Mouse (Mus musculus) liver, embryonic 12.5 days (tissue): ENCODE data around the gene Ttc36. TPM values are rescaled to one million over a fixed set of nuclear protein-coding genes. Genes with fewer than 3 reads are reported as not detected.

Experiments used
- ATAC-seq: fragments of 200-750 bp; cut with Nextera tagmentation; 2 replicates; pipeline ENCODE4 v1.8.0; 2017; ENCODE audit warnings: moderate number of reproducible peaks, mild to moderate bottlenecking, moderate library complexity
- H3K27ac ChIP-seq: fragments of 300-500 bp; sonication (generic); 2 replicates; pipeline ENCODE4 v1.5.1; 2016; ENCODE audit warnings: mild to moderate bottlenecking
- H3K27me3 ChIP-seq: fragments of 300-500 bp; sonication (generic); replicated peaks from 2 replicates; pipeline ENCODE4 v1.6.1; 2016; ENCODE audit warnings: mild to moderate bottlenecking, moderate library complexity
- H3K36me3 ChIP-seq: fragments of 300-500 bp; sonication (generic); 2 replicates; pipeline ENCODE4 v1.6.1; 2016; ENCODE audit warnings: mild to moderate bottlenecking, moderate library complexity
- H3K4me1 ChIP-seq: fragments of 300-500 bp; sonication (generic); 2 replicates; pipeline ENCODE4 v1.6.1; 2016
- H3K4me2 ChIP-seq: fragments of 300-500 bp; sonication (generic); 2 replicates; pipeline ENCODE4 v1.6.1; 2016; ENCODE audit warnings: mild to moderate bottlenecking, moderate library complexity
- H3K4me3 ChIP-seq: fragments of 300-500 bp; sonication (generic); 2 replicates; pipeline ENCODE4 v1.5.1; 2016; ENCODE audit warnings: mild to moderate bottlenecking, moderate library complexity
- H3K9ac ChIP-seq: fragments of 300-500 bp; sonication (generic); 2 replicates; pipeline ENCODE4 v1.6.1; 2016; ENCODE audit warnings: mild to moderate bottlenecking, moderate library complexity
- H3K9me3 ChIP-seq: fragments of 300-500 bp; sonication (generic); replicated peaks from 2 replicates; pipeline ENCODE4 v1.6.1; 2016; ENCODE audit warnings: mild to moderate bottlenecking, moderate library complexity
- WGBS: fragments of 180-500 bp; shearing (Covaris S2); methylation state at CpG from one replicate; pipeline ENCODE4 v1.1.7; 2016; ENCODE audit not compliant: insufficient replicate concordance; 5-methylcytosine and 5-hydroxymethylcytosine counted together
- polyA plus RNA-seq: library from polyadenylated mRNA; unstranded; fragments of >200 nt; fragmentation: Nextera tagmentation; extraction: Ambion mirVana; gene quantifications from 2 replicates; pipeline ENCODE4 v1.2.1, GENCODE M21; 2016

Ttc36 gene
- polyA plus RNA-seq, 1 experiment from 2014 or later = 11.6 TPM

DNA sequence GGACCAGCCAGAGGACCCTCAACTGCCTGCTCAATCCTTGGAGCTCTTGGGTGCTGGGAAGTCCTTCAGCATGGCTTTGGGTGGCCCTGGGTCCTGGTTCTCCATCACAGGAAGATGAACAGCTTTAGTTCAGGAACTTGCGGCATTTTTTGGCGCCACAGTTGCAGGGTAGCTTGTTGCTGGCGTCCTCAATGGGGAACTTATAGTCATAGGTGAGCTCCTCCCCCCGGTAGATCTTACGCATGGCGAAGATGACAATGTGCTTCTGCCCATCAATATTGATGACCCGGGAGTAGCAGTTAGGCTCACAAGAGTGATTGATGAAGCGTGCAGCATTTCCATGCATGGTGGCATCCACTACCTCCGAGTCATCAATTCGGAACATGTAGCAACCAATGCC lies 4.9 kb upstream of the Ttc36 start:
- H3K4me2 ChIP-seq = no peak overlapping the region
- H3K9me3 ChIP-seq = no peaks in the 10 kb centered on the region
- peaks cover 80% of the 10 kb centered on the region for H3K36me3 ChIP-seq
- H3K27ac ChIP-seq = no peak overlapping the region
- WGBS = 91% methylated on average over 10 of the region's 10 CpGs
- H3K9ac ChIP-seq = no peak overlapping the region
- H3K4me3 ChIP-seq = no peak overlapping the region
- H3K27me3 ChIP-seq = no peaks in the 10 kb centered on the region
- no peak for ATAC-seq
- no peaks in the 10 kb centered on the region for H3K4me1 ChIP-seq

DNA sequence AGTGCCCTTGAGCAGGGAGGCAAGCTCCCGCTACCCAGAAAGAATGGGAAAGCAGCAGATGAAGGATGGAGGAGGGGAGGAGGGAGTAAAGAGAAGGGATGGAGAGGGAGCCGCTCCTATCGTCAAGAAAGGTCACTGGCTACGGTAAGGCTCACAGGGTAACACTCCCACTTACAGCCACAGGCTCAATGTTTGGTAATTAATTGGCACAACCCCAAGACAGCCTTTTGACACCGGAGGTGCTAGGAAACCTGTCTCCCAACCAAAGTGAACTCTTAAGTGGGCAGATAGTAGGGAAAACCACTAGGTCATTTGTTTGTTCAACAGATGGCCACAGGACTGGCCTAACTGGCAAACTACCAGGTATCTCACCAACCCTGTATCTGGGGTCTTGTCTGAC lies 4.3 kb upstream of the Ttc36 start:
- Histone ChIP-seq H3K4me3 (no peak overlapping the region), H3K9ac (no peak overlapping the region), H3K4me2 (no peak overlapping the region), H3K36me3 (peaks cover 74% of the 10 kb centered on the region), H3K4me1 (no peaks in the 10 kb centered on the region), H3K9me3 (no peaks in the 10 kb centered on the region), H3K27me3 (peaks cover 2% of the 10 kb centered on the region; the same call in 1 of the 2 replicates), H3K27ac (no peak overlapping the region)
- ATAC-seq = no peak
- 76% methylated on average over 5 of the region's 5 CpGs for WGBS

DNA sequence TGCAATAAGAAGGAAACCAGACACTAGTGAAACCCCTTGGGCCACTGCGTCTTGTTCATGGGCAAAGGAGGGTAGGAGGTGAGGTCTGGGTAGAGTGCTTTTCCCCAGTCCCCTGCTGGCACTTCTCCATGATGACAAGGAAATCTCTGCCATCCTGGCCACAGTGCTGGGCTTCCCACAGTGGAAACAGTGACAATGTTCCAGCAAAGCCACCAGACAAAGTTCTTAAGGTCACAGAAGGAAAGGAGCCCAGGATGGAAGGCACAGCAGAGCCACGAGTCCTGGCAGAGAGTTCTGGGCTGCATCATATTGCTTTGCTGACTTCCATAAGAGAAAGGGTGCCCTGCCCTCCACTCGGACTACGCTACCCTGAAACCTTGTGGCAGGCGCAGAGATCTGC lies 2.7 kb upstream of the Ttc36 start:
- WGBS = 84% methylated on average over 5 of the region's 5 CpGs
- peaks cover 4% of the 10 kb centered on the region for H3K4me1 ChIP-seq
- H3K27ac ChIP-seq = no peak overlapping the region
- no peak overlapping the region for H3K4me3 ChIP-seq
- peaks cover 58% of the 10 kb centered on the region for H3K36me3 ChIP-seq
- H3K9ac ChIP-seq = no peak overlapping the region
- no peak overlapping the region for H3K4me2 ChIP-seq
- no peaks in the 10 kb centered on the region for H3K9me3 ChIP-seq
- peaks cover 18% of the 10 kb centered on the region for H3K27me3 ChIP-seq
- ATAC-seq = no peak

DNA sequence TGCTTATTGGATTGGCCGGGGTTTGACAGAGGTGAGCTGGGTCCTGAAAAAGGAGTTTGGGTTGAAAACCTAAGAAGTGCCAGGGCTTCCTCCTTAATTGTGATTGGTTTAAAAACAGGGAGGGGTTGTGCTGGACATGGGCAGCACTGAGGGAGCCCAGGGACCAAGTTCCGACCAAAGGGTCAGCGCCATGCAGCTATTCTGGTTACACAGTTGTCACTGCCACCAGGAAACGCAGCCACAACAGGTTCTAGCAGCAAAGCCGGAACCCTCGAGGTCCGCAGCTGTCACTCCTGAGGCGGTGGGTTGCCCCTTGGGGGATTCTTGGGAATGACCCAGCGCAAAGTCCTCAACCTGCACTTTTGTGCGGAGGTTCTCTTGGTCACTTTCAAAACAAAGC lies 1.8 kb upstream of the Ttc36 start:
- Histone ChIP-seq H3K4me2 (no peak overlapping the region), H3K9me3 (no peaks in the 10 kb centered on the region), H3K4me3 (no peak overlapping the region), H3K27ac (no peak overlapping the region), H3K27me3 (peaks cover 26% of the 10 kb centered on the region), H3K36me3 (peaks cover 50% of the 10 kb centered on the region), H3K9ac (no peak overlapping the region), H3K4me1 (peaks cover 7% of the 10 kb centered on the region)
- 87% methylated on average over 10 of the region's 10 CpGs for WGBS
- ATAC-seq = no peak

DNA sequence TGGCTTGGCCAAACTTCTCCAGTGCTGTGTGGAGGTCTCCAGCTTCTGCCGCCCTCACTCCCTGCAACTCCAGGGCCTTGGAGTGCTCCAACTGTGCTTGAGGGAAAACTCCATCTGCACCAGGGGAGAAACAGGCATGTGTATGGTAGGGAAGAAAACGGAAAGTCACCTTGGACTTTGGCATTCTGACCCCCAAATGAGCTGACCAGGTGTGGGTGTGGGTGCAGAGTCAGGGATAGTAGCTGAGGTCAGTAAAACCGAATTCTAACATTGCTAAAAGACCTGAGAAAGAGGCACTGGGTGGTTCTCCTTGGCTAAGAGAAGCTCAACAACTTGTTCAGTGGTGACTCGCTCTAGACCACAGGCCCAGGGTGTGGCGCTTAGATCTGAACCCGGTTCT lies 1.2 kb downstream of the Ttc36 start:
- H3K4me2 ChIP-seq = no peak overlapping the region
- no peaks in the 10 kb centered on the region for H3K9me3 ChIP-seq
- peaks cover 20% of the 10 kb centered on the region for H3K36me3 ChIP-seq
- H3K9ac ChIP-seq = no peak overlapping the region
- WGBS = 61% methylated on average over 6 of the region's 6 CpGs
- ATAC-seq = no peak
- peaks cover 56% of the 10 kb centered on the region for H3K27me3 ChIP-seq
- peaks cover 22% of the 10 kb centered on the region for H3K4me1 ChIP-seq
- no peak overlapping the region for H3K27ac ChIP-seq
- no peak overlapping the region for H3K4me3 ChIP-seq

DNA sequence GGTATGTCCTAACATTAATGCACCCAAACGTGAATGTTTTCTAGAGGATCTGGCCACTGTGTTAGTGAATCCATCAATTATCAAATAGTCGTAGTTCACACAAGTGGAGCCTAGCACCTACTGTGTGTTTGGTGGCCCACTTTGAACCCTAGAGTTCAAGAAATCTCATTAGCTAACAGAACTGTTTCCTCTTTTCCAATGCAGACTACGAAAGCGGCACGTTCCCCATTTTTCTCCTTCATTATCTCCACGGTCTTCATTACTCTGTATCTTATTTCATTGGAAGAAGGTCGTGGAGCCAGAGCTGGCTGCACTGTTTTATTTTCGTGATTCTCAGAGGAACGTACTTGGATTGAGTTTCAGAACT lies 2.9 kb downstream of the Ttc36 start:
- WGBS = 33% methylated on average over 9 of the region's 9 CpGs

DNA sequence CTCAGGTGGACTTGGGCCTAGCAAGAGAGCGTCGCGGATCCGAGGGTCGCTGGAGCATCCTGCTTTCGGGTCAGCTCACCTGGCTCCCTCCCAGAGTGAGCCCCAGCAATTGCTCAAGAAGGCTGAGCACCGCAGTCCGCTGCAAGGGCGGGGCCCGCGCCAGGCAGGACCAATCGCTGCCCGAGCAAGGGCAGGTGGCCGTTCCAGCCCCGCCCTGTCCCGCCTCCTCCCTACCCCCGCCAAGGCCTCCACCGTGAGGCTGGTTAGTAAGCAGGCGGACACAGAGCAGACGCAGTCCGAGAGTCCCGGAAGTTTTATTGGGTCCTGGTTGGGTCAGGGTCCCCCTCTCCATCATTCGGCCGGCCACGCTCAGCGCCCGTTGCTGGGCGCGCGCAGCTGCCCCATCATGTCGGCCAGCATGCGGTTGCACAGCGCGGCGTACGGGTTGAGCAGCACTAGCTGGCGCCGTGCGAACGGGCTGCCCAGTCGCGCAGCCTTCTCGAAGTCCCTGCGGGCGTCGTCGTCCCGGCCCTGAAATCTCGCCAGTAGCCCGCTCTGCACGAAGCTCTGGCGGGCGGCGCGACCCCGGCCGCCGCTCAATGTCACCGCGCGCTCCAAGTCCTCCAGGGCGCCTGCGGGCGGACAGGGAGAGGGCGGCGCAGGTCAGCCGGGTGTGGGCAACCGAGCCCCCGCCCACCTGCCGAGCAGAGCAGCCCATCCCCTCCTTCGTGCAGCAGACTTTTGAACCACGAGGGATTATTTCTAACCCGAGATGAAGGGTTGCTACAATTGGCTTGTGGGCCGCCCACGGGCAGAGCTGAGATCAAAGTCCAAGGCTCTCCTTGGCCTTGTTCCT lies 3.5 kb downstream of the Ttc36 start, which contains the start of gene Tmem25:
Gene Tmem25 (minus strand): TSS at position 206 of the 856 bp plus-strand sequence.
- no peaks in the 10 kb centered on the region for H3K36me3 ChIP-seq
- peak within 1 kb of the TSS; percentile 89 for H3K4me2 ChIP-seq
- ATAC-seq = peak; percentile 93
- H3K27ac ChIP-seq = peak within 1 kb of the TSS; percentile 50
- H3K4me1 ChIP-seq = peaks cover 22% of the 10 kb centered on the region
- under 1% methylated on average over 75 of the region's 75 CpGs for WGBS
- H3K9ac ChIP-seq = peak within 1 kb of the TSS; percentile 66
- no peaks in the 10 kb centered on the region for H3K9me3 ChIP-seq
- peak within 1 kb of the TSS; percentile 59 for H3K4me3 ChIP-seq
- H3K27me3 ChIP-seq = peaks cover 66% of the 10 kb centered on the region

More for the DNA sequence above, 2.9 kb downstream of the Ttc36 start:
- peak overlapping the region; percentile 89 for H3K4me2 ChIP-seq
- H3K9ac ChIP-seq = no peak overlapping the region
- no peak for ATAC-seq
- peaks cover 4% of the 10 kb centered on the region for H3K36me3 ChIP-seq
- peaks cover 22% of the 10 kb centered on the region for H3K4me1 ChIP-seq
- H3K9me3 ChIP-seq = no peaks in the 10 kb centered on the region
- peak overlapping the region; percentile 59 for H3K4me3 ChIP-seq
- peak overlapping the region; percentile 21; the same call in 1 of the 2 replicates for H3K27ac ChIP-seq
- H3K27me3 ChIP-seq = peaks cover 66% of the 10 kb centered on the region

DNA sequence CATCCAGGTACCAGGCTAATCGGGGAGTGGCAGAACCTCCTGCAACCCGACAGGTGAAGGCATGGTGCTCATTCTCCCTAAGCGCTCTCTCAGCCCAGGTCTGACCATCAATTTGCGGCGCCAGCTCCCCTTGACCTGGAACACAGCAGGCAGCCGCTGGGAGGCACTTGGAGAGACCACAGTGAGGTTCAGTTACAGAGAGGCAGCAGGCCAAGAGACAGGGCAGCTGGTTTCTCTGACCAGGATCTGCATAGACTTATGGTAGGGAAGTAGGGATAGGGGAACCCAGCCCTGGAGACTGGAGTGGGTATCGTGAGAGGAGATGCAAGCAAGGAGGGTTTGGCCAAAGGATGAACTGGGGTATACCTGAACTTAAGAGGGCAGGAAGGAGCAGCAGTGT lies 4.6 kb downstream of the Ttc36 start:
- no peak overlapping the region for H3K4me3 ChIP-seq
- H3K9ac ChIP-seq = no peak overlapping the region
- ATAC-seq = no peak
- H3K4me2 ChIP-seq = peak overlapping the region; percentile 89; the same call in 1 of the 2 replicates
- peaks cover 66% of the 10 kb centered on the region for H3K27me3 ChIP-seq
- no peaks in the 10 kb centered on the region for H3K9me3 ChIP-seq
- H3K36me3 ChIP-seq = no peaks in the 10 kb centered on the region
- peaks cover 22% of the 10 kb centered on the region for H3K4me1 ChIP-seq
- WGBS = 39% methylated on average over 7 of the region's 7 CpGs
- no peak overlapping the region for H3K27ac ChIP-seq

DNA sequence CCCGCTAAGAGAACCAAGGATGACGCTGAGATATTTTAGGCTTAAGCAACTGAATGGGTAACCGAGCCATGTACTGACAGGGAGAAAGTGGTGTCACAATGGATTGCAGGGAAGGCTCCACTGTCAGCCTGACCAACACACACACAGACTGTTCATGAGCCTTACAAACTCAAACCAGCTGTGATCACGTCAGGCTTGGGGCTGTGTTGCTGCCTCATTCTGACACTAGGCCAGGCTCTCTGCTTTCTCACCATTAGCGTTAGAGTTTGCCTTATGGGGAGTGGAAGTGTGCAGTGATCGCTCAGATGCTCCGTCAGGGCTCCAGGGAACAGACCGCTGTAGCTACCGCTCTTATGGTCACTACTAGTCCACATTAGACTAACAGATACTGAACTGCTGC lies 10.0 kb downstream of the Ttc36 start:
- Histone ChIP-seq H3K36me3 (peaks cover 38% of the 10 kb centered on the region; the same call in 1 of the 2 replicates), H3K9me3 (no peaks in the 10 kb centered on the region)
- WGBS = 72% methylated on average over 9 of the region's 9 CpGs

DNA sequence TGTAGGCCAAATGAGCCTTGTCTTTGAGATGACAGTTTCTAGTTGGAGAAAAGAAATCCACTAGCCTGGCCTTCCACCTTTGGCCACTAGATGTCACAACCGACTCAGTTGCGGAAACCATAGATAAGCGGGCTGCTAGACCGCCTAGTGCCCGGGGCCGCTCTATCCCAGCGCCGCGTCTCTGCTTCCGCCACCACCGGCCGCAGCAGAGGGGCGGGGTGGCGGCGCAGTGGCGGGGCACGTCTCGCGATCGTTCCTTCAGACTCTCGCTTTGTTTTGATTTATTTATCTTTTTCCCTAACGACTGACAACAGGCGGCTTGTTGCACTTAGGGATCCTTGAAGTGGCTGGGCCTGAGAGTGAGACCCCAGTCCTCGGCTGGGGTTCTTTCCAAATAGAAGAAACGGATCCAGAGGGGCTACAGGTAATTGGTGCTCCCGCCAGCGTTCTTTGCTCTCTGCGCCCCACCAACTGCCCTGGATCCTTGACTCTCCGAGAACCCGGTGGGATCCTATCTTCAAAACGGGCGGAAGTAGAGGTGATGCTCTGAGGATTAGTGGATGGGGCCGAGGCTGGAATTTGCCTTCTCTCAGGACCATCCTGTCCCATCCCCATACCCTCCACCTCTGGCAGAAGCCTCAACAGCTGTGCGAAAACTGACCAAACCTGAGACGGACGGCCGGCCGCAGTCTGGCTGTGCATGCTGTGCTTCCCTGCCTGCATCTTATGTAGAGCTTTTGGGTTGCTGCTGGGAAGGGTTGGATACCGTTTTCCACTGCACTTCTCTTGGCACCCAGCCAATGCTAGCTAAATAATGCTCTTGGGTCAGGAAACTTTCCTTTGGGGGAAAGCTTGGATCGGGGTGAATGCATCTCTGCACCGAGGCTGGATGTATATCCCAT lies 29.9 kb downstream of the Ttc36 start:
- under 1% methylated on average over 41 of the region's 41 CpGs for WGBS
- Histone ChIP-seq H3K4me1 (peaks cover 21% of the 10 kb centered on the region), H3K4me2 (peak overlapping the region; percentile 98), H3K9ac (peak overlapping the region; percentile 74), H3K27ac (peak overlapping the region; percentile 78), H3K36me3 (peaks cover 8% of the 10 kb centered on the region), H3K4me3 (peak overlapping the region; percentile 79), H3K9me3 (no peaks in the 10 kb centered on the region), H3K27me3 (no peaks in the 10 kb centered on the region)
- ATAC-seq = peak; percentile 98

More for the DNA sequence above, 10.0 kb downstream of the Ttc36 start:
- no peak overlapping the region for H3K9ac ChIP-seq
- no peak overlapping the region for H3K27ac ChIP-seq
- no peaks in the 10 kb centered on the region for H3K4me1 ChIP-seq
- ATAC-seq = no peak
- peaks cover 21% of the 10 kb centered on the region for H3K27me3 ChIP-seq
- no peak overlapping the region for H3K4me2 ChIP-seq
- no peak overlapping the region for H3K4me3 ChIP-seq

DNA sequence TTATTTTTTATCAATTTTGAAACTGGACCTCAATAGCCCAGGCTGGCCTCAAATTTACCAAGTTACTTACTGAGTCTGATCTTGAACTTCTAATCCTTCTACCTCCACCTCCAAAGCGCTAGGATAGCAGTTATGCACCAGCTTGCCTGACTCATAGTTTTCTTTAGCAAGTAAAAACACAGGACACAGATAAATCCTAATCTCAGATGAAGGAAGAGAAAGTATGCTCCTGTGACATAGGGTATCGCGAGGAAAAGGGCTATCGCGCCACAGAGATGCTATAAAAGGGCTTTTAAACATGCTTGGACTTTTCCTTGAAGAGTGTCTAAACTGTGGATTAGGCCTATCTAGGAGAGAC lies 30.5 kb downstream of the Ttc36 start:
- 18% methylated on average over 5 of the region's 5 CpGs for WGBS
- peak overlapping the region; percentile 79; the same call in 1 of the 2 replicates for H3K4me3 ChIP-seq

DNA sequence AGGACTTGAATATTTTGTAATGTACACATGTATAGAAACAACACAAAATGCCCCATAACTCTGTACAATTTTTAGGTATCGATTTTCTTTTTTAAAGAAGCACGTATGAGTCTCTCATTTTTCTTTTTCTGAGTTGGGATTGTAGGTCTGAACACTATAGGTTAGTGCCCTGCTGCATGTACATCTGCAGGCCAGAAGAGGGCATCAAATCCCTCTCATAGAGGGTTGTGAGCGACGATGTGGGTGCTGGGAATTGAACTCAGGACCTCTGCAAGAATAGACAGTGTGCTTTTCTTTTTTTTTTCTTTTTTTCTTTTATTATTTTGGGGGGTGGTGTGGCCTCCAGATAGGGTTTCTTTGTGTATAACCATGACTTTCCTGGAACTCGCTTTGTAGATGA lies 31.5 kb downstream of the Ttc36 start:
- WGBS = 85% methylated on average over 5 of the region's 5 CpGs

More for the DNA sequence above, 30.5 kb downstream of the Ttc36 start:
- Histone ChIP-seq H3K27ac (peak overlapping the region; percentile 67), H3K27me3 (no peaks in the 10 kb centered on the region), H3K9me3 (no peaks in the 10 kb centered on the region), H3K4me2 (peak overlapping the region; percentile 98), H3K36me3 (peaks cover 8% of the 10 kb centered on the region), H3K9ac (peak overlapping the region; percentile 74; the same call in 1 of the 2 replicates), H3K4me1 (peaks cover 21% of the 10 kb centered on the region)
- ATAC-seq = no peak

More for the DNA sequence above, 31.5 kb downstream of the Ttc36 start:
- no peak overlapping the region for H3K9ac ChIP-seq
- no peak for ATAC-seq
- no peak overlapping the region for H3K4me3 ChIP-seq
- no peaks in the 10 kb centered on the region for H3K27me3 ChIP-seq
- no peaks in the 10 kb centered on the region for H3K9me3 ChIP-seq
- no peak overlapping the region for H3K27ac ChIP-seq
- H3K4me1 ChIP-seq = peaks cover 28% of the 10 kb centered on the region
- H3K36me3 ChIP-seq = peaks cover 8% of the 10 kb centered on the region
- no peak overlapping the region for H3K4me2 ChIP-seq
